Mouse (Mus musculus) forebrain, embryonic 16.5 days (tissue): ENCODE measurements around the gene Zfp784. TPM values are rescaled to one million over a fixed set of nuclear protein-coding genes. Genes with fewer than 3 reads are reported as not detected.
"Not testable (repeated sequence)": the region's sequence is repeated elsewhere in the genome, so short reads cannot be mapped to it uniquely, and the experiment has no call there.

Source experiments
- ATAC-seq: fragments of 200-750 bp; cut with Nextera tagmentation; 2 replicates; pipeline ENCODE4 v1.8.0; 2017; ENCODE audit warnings: mild to moderate bottlenecking, moderate library complexity
- H3K27ac ChIP-seq: fragments of 300-500 bp; sonication (generic); 2 replicates; pipeline ENCODE4 v1.5.1; 2014; ENCODE audit warnings: low read length, control low read depth
- H3K27me3 ChIP-seq: fragments of 300-500 bp; sonication (generic); replicated peaks from 2 replicates; pipeline ENCODE4 v1.6.1; 2014; ENCODE audit warnings: low read length; ENCODE audit not compliant: control insufficient read depth, insufficient read depth
- H3K36me3 ChIP-seq: fragments of 300-500 bp; sonication (generic); 2 replicates; pipeline ENCODE4 v1.6.1; 2014; ENCODE audit not compliant: control insufficient read depth, insufficient read depth
- H3K4me1 ChIP-seq: fragments of 300-500 bp; sonication (generic); replicated peaks from 2 replicates; pipeline ENCODE4 v1.6.1; 2014; ENCODE audit warnings: low read length; ENCODE audit not compliant: control insufficient read depth, insufficient read depth
- H3K4me2 ChIP-seq: fragments of 300-500 bp; sonication (generic); 2 replicates; pipeline ENCODE4 v1.6.1; 2014; ENCODE audit warnings: mild to moderate bottlenecking, low read length, control low read depth
- H3K4me3 ChIP-seq: fragments of 300-500 bp; sonication (generic); replicated peaks from 2 replicates; pipeline ENCODE4 v1.5.1; 2014; ENCODE audit warnings: mild to moderate bottlenecking, low read length, control low read depth
- H3K9ac ChIP-seq: fragments of 300-500 bp; sonication (generic); replicated peaks from 2 replicates; pipeline ENCODE4 v1.6.1; 2014; ENCODE audit warnings: low read depth, low read length, control low read depth
- H3K9me3 ChIP-seq: fragments of 300-500 bp; sonication (generic); 2 replicates; pipeline ENCODE4 v1.6.1; 2016; ENCODE audit warnings: low read length; ENCODE audit not compliant: control insufficient read depth
- WGBS: fragments of 180-500 bp; shearing (Covaris S2); extraction: QIAGEN DNeasy Blood & Tissue Kit; methylation state at CpG from one replicate; pipeline ENCODE4 v1.1.7; 2014; 5-methylcytosine and 5-hydroxymethylcytosine counted together
- polyA plus RNA-seq: library from polyadenylated mRNA; unstranded; fragments of >200 nt; fragmentation: Nextera tagmentation; extraction: Ambion mirVana; gene quantifications from 2 replicates; pipeline ENCODE4 v1.2.1, GENCODE M21; 2015

Zfp784 gene
- polyA plus RNA-seq, 1 experiment from 2014 or later, result 9.5 TPM

GRCm38 (mm10) chr7:5079365-5080009 lies 41.2 kb upstream of the Zfp784 start:
- H3K9ac ChIP-seq, H3K9me3 ChIP-seq, H3K27me3 ChIP-seq: not testable (repeated sequence)
- peak overlapping the region; percentile 54; the same call in 1 of the 2 replicates for H3K27ac ChIP-seq
- peak; percentile 41 for ATAC-seq
- H3K36me3 ChIP-seq, result peaks cover 21% of the 10 kb centered on the region
- 50% methylated on average over 8 of the region's 13 CpGs for WGBS
- H3K4me3 ChIP-seq, result peak overlapping the region; percentile 89
- H3K4me2 ChIP-seq, result peak overlapping the region; percentile 50
- H3K4me1 ChIP-seq, result peaks cover 19% of the 10 kb centered on the region

- Histone ChIP-seq H3K4me1 (peaks cover 14% of the 10 kb centered on the region), H3K27ac (no peak overlapping the region), H3K4me2 (no peak overlapping the region), H3K27me3 (no peaks in the 10 kb centered on the region), H3K9ac (no peak overlapping the region), H3K9me3 (no peaks in the 10 kb centered on the region), H3K4me3 (no peak overlapping the region), H3K36me3 (peaks cover 23% of the 10 kb centered on the region)
- WGBS, result 94% methylated on average over 2 of the region's 2 CpGs
- ATAC-seq, result no peak
Measured at GRCm38 (mm10) chr7:5076931-5077330, 38.7 kb upstream of the Zfp784 start.

DNA sequence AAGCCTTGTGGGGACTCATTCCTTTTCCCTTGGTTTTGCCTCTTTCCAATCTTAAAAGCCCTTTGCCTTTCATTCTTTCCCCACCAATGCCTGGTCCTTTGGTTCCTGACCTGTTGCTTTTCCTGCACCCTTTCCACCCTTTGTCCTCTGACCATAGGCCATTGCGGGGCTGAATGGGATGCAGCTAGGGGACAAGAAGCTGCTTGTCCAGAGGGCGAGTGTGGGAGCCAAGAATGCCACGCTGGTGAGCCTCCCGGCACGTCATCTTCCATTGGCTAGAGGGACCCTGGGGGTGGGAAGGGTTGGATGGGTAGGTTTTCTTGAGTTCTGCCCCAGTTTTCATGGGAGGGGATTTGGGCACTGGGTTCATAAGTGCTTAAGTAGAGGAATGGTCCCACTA lies 36.7 kb upstream of the Zfp784 start:
- Histone ChIP-seq H3K27ac (no peak overlapping the region), H3K36me3 (peaks cover 38% of the 10 kb centered on the region)
- 93% methylated on average over 5 of the region's 5 CpGs for WGBS

GRCm38 (mm10) chr7:5073586-5073985 lies 35.3 kb upstream of the Zfp784 start:
- no peaks in the 10 kb centered on the region for H3K27me3 ChIP-seq
- 90% methylated on average over 1 of the region's 1 CpGs for WGBS
- no peak overlapping the region for H3K4me3 ChIP-seq
- no peak for ATAC-seq
- H3K36me3 ChIP-seq, result peaks cover 41% of the 10 kb centered on the region
- no peak overlapping the region for H3K9ac ChIP-seq
- no peaks in the 10 kb centered on the region for H3K9me3 ChIP-seq
- H3K4me1 ChIP-seq, result no peaks in the 10 kb centered on the region
- no peak overlapping the region for H3K4me2 ChIP-seq
- H3K27ac ChIP-seq, result no peak overlapping the region

More for the DNA sequence above, 36.7 kb upstream of the Zfp784 start:
- ATAC-seq, result no peak
- Histone ChIP-seq H3K4me1 (no peaks in the 10 kb centered on the region), H3K4me3 (no peak overlapping the region), H3K9ac (no peak overlapping the region), H3K4me2 (no peak overlapping the region), H3K9me3 (no peaks in the 10 kb centered on the region), H3K27me3 (no peaks in the 10 kb centered on the region)

DNA sequence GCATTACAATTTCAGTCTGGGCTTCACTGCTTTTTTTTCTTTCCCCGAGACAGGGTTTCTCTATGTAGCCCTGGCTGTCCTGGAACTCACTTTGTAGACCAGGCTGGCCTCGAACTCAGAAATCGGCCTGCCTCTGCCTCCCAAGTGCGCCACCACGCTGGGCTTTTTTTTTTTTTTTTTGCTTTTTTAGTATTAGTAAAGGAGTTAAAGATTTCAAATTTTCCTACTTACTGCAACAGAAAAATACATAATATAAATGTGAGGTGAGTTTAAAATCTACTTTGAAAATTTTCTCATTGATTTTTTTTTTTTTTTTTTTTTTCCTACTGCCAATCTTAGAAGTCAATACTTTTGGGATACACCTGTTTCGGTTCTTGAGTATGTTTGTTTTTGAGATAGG lies 26.6 kb upstream of the Zfp784 start:
- 92% methylated on average over 6 of the region's 6 CpGs for WGBS
- H3K36me3 ChIP-seq, result peaks cover 11% of the 10 kb centered on the region
- H3K27me3 ChIP-seq, result no peaks in the 10 kb centered on the region
- peaks cover 35% of the 10 kb centered on the region for H3K4me1 ChIP-seq
- no peak overlapping the region for H3K4me3 ChIP-seq
- no peak overlapping the region for H3K4me2 ChIP-seq
- H3K9ac ChIP-seq, result no peak overlapping the region
- ATAC-seq, result no peak
- H3K9me3 ChIP-seq, result no peaks in the 10 kb centered on the region
- no peak overlapping the region for H3K27ac ChIP-seq

GRCm38 (mm10) chr7:5062360-5063001 lies 24.2 kb upstream of the Zfp784 start:
- 0 out of 2 replicates have a peak, but pooled peaks cover 3% of the 10 kb centered on the region for H3K36me3 ChIP-seq
- ATAC-seq, result peak; percentile 36

GRCm38 (mm10) chr7:5061774-5062359 lies 23.6 kb upstream of the Zfp784 start, which contains the start of gene U2af2:
Gene U2af2, plus strand, starts transcription at chr7:5062143.
- H3K27me3 ChIP-seq, result peaks cover 7% of the 10 kb centered on the region; the same call in 1 of the 2 replicates
- peaks cover 50% of the 10 kb centered on the region for H3K4me1 ChIP-seq
- peak within 1 kb of the TSS; percentile 83 for H3K4me3 ChIP-seq
- peak within 1 kb of the TSS; percentile 71 for H3K9ac ChIP-seq
- H3K9me3 ChIP-seq, result no peaks in the 10 kb centered on the region
- peak; percentile 76 for ATAC-seq
- WGBS, result under 1% methylated on average over 65 of the region's 65 CpGs
- peak within 1 kb of the TSS; percentile 97 for H3K4me2 ChIP-seq
- H3K36me3 ChIP-seq, result 0 out of 2 replicates have a peak, but pooled peaks cover 3% of the 10 kb centered on the region
- H3K27ac ChIP-seq, result peak within 1 kb of the TSS; percentile 96

More at GRCm38 (mm10) chr7:5062360-5063001, 24.2 kb upstream of the Zfp784 start:
- WGBS, result 0% methylated on average over 42 of the region's 51 CpGs
- peak overlapping the region; percentile 96 for H3K27ac ChIP-seq
- peak overlapping the region; percentile 83 for H3K4me3 ChIP-seq
- H3K27me3 ChIP-seq, result peaks cover 5% of the 10 kb centered on the region; the same call in 1 of the 2 replicates
- H3K9ac ChIP-seq, result peak overlapping the region; percentile 65
- H3K4me1 ChIP-seq, result peaks cover 45% of the 10 kb centered on the region
- H3K9me3 ChIP-seq, result no peaks in the 10 kb centered on the region
- peak overlapping the region; percentile 97 for H3K4me2 ChIP-seq

GRCm38 (mm10) chr7:5060944-5061773 lies 22.9 kb upstream of the Zfp784 start:
- peaks cover 56% of the 10 kb centered on the region for H3K4me1 ChIP-seq
- peak; percentile 90 for ATAC-seq
- H3K9me3 ChIP-seq, result no peaks in the 10 kb centered on the region
- under 1% methylated on average over 60 of the region's 60 CpGs for WGBS
- H3K27me3 ChIP-seq, result peaks cover 9% of the 10 kb centered on the region
- H3K4me2 ChIP-seq, result peak overlapping the region; percentile 97
- H3K4me3 ChIP-seq, result peak overlapping the region; percentile 83
- peak overlapping the region; percentile 96 for H3K27ac ChIP-seq
- peak overlapping the region; percentile 71 for H3K9ac ChIP-seq
- H3K36me3 ChIP-seq, result no peaks in the 10 kb centered on the region
